Mouse (Mus musculus): Measurements from ENCODE around the gene Basp1. TPM values are rescaled to one million over a fixed set of nuclear protein-coding genes. Genes with fewer than 3 reads are reported as not detected.

The Basp1 gene
- polyA plus RNA-seq, 1 experiment from 2014 or later: 7.8 TPM

- no peak overlapping the region for H3K27ac ChIP-seq
- H3K9ac ChIP-seq: no peak overlapping the region
- peaks cover 10% of the 10 kb centered on the region; the same call in 1 of the 2 replicates for H3K27me3 ChIP-seq
- H3K4me1 ChIP-seq (replicated peaks): peaks cover 9% of the 10 kb centered on the region; the same call in 1 of the 2 replicates
- H3K4me3 ChIP-seq: no peak overlapping the region
- H3K36me3 ChIP-seq: no peaks in the 10 kb centered on the region
- no peak overlapping the region for H3K4me2 ChIP-seq
- ATAC-seq (replicated peaks; ENCODE audit: insufficient number of reproducible peaks, insufficient read depth, low FRiP score, low read depth): no peak
- H3K9me3 ChIP-seq (replicated peaks): no peaks in the 10 kb centered on the region
- WGBS: 62% methylated on average over 10 of the region's 10 CpGs
These were observed 30.6 kb upstream of the Basp1 start for GRCm38 (mm10) chr15:25444208-25444607.

- Histone ChIP-seq H3K36me3 (no peaks in the 10 kb centered on the region), H3K9me3 (replicated peaks) (no peaks in the 10 kb centered on the region), H3K27ac (no peak overlapping the region), H3K27me3 (peaks cover 10% of the 10 kb centered on the region; the same call in 1 of the 2 replicates), H3K9ac (no peak overlapping the region), H3K4me2 (no peak overlapping the region), H3K4me3 (no peak overlapping the region), H3K4me1 (replicated peaks) (peaks cover 9% of the 10 kb centered on the region; the same call in 1 of the 2 replicates)
- 81% methylated on average over 8 of the region's 8 CpGs for WGBS
- ATAC-seq (replicated peaks; ENCODE audit: insufficient number of reproducible peaks, insufficient read depth, low FRiP score, low read depth): no peak
These were observed 29.7 kb upstream of the Basp1 start for GRCm38 (mm10) chr15:25443140-25443790.

GRCm38 (mm10) chr15:25441868-25442185 lies 28.3 kb upstream of the Basp1 start:
- Histone ChIP-seq H3K36me3 (no peaks in the 10 kb centered on the region), H3K27me3 (peaks cover 10% of the 10 kb centered on the region; the same call in 1 of the 2 replicates), H3K4me3 (no peak overlapping the region), H3K9ac (no peak overlapping the region), H3K4me2 (no peak overlapping the region), H3K9me3 (replicated peaks) (no peaks in the 10 kb centered on the region), H3K4me1 (replicated peaks) (peaks cover 9% of the 10 kb centered on the region; the same call in 1 of the 2 replicates), H3K27ac (no peak overlapping the region)
- no peak for ATAC-seq (replicated peaks; ENCODE audit: insufficient number of reproducible peaks, insufficient read depth, low FRiP score, low read depth)
- 69% methylated on average over 9 of the region's 9 CpGs for WGBS

GRCm38 (mm10) chr15:25440991-25441867 lies 27.7 kb upstream of the Basp1 start:
- no peak overlapping the region for H3K27ac ChIP-seq
- peak overlapping the region; percentile 38 for H3K4me3 ChIP-seq
- no peaks in the 10 kb centered on the region for H3K36me3 ChIP-seq
- 11% methylated on average over 24 of the region's 24 CpGs for WGBS
- peak overlapping the region; percentile 65 for H3K4me2 ChIP-seq
- H3K27me3 ChIP-seq: peaks cover 10% of the 10 kb centered on the region; the same call in 1 of the 2 replicates
- ATAC-seq (replicated peaks; ENCODE audit: insufficient number of reproducible peaks, insufficient read depth, low FRiP score, low read depth): no peak
- H3K9ac ChIP-seq: no peak overlapping the region
- peaks cover 9% of the 10 kb centered on the region; the same call in 1 of the 2 replicates for H3K4me1 ChIP-seq (replicated peaks)
- H3K9me3 ChIP-seq (replicated peaks): no peaks in the 10 kb centered on the region

GRCm38 (mm10) chr15:25440317-25440716 lies 26.8 kb upstream of the Basp1 start:
- Histone ChIP-seq H3K4me1 (replicated peaks) (peaks cover 2% of the 10 kb centered on the region; the same call in 1 of the 2 replicates), H3K4me2 (no peak overlapping the region), H3K36me3 (no peaks in the 10 kb centered on the region), H3K27me3 (peaks cover 10% of the 10 kb centered on the region; the same call in 1 of the 2 replicates), H3K9ac (no peak overlapping the region), H3K27ac (no peak overlapping the region), H3K9me3 (replicated peaks) (no peaks in the 10 kb centered on the region), H3K4me3 (no peak overlapping the region)
- 80% methylated on average over 8 of the region's 8 CpGs for WGBS
- no peak for ATAC-seq (replicated peaks; ENCODE audit: insufficient number of reproducible peaks, insufficient read depth, low FRiP score, low read depth)

GRCm38 (mm10) chr15:25432341-25432740 lies 18.8 kb upstream of the Basp1 start:
- no peaks in the 10 kb centered on the region for H3K4me1 ChIP-seq (replicated peaks)
- no peaks in the 10 kb centered on the region for H3K36me3 ChIP-seq
- no peaks in the 10 kb centered on the region for H3K27me3 ChIP-seq
- no peaks in the 10 kb centered on the region for H3K9me3 ChIP-seq (replicated peaks)
- no peak overlapping the region for H3K4me3 ChIP-seq
- H3K9ac ChIP-seq: no peak overlapping the region
- H3K4me2 ChIP-seq: no peak overlapping the region
- 67% methylated on average over 1 of the region's 1 CpGs for WGBS
- ATAC-seq (replicated peaks; ENCODE audit: insufficient number of reproducible peaks, insufficient read depth, low FRiP score, low read depth): no peak
- no peak overlapping the region for H3K27ac ChIP-seq

- H3K4me2 ChIP-seq: no peak overlapping the region
- WGBS: 71% methylated on average over 3 of the region's 3 CpGs
- ATAC-seq (replicated peaks; ENCODE audit: insufficient number of reproducible peaks, insufficient read depth, low FRiP score, low read depth): no peak
These were observed 16.6 kb upstream of the Basp1 start for GRCm38 (mm10) chr15:25430167-25430566.

GRCm38 (mm10) chr15:25429007-25429406 lies 15.4 kb upstream of the Basp1 start:
- Histone ChIP-seq H3K9me3 (replicated peaks) (no peaks in the 10 kb centered on the region), H3K27me3 (no peaks in the 10 kb centered on the region), H3K4me3 (no peak overlapping the region), H3K4me2 (no peak overlapping the region), H3K27ac (no peak overlapping the region), H3K4me1 (replicated peaks) (no peaks in the 10 kb centered on the region), H3K9ac (no peak overlapping the region), H3K36me3 (no peaks in the 10 kb centered on the region)
- WGBS: 66% methylated on average over 7 of the region's 7 CpGs
- no peak for ATAC-seq (replicated peaks; ENCODE audit: insufficient number of reproducible peaks, insufficient read depth, low FRiP score, low read depth)

More at GRCm38 (mm10) chr15:25430167-25430566, 16.6 kb upstream of the Basp1 start:
- H3K36me3 ChIP-seq: no peaks in the 10 kb centered on the region
- H3K27ac ChIP-seq: no peak overlapping the region
- no peaks in the 10 kb centered on the region for H3K9me3 ChIP-seq (replicated peaks)
- H3K4me3 ChIP-seq: no peak overlapping the region
- H3K27me3 ChIP-seq: no peaks in the 10 kb centered on the region
- H3K9ac ChIP-seq: no peak overlapping the region
- no peaks in the 10 kb centered on the region for H3K4me1 ChIP-seq (replicated peaks)

- Histone ChIP-seq H3K36me3 (no peaks in the 10 kb centered on the region), H3K9me3 (replicated peaks) (no peaks in the 10 kb centered on the region), H3K4me1 (replicated peaks) (no peaks in the 10 kb centered on the region), H3K9ac (no peak overlapping the region), H3K27me3 (no peaks in the 10 kb centered on the region), H3K4me3 (no peak overlapping the region), H3K4me2 (no peak overlapping the region), H3K27ac (no peak overlapping the region)
- ATAC-seq (replicated peaks; ENCODE audit: insufficient number of reproducible peaks, insufficient read depth, low FRiP score, low read depth): no peak
- 40% methylated on average over 7 of the region's 7 CpGs for WGBS
These were observed 15.0 kb upstream of the Basp1 start for GRCm38 (mm10) chr15:25428551-25428950.

- no peak overlapping the region for H3K4me2 ChIP-seq
- H3K9me3 ChIP-seq (replicated peaks): no peaks in the 10 kb centered on the region
- H3K27me3 ChIP-seq: 0 out of 2 replicates have a peak, but pooled peaks cover 3% of the 10 kb centered on the region
- no peak overlapping the region for H3K27ac ChIP-seq
- H3K4me3 ChIP-seq: no peak overlapping the region
- WGBS: 73% methylated on average over 9 of the region's 9 CpGs
- ATAC-seq (replicated peaks; ENCODE audit: insufficient number of reproducible peaks, insufficient read depth, low FRiP score, low read depth): no peak
- no peaks in the 10 kb centered on the region for H3K36me3 ChIP-seq
- H3K9ac ChIP-seq: no peak overlapping the region
- H3K4me1 ChIP-seq (replicated peaks): no peaks in the 10 kb centered on the region
These were observed 6.7 kb upstream of the Basp1 start for GRCm38 (mm10) chr15:25420266-25420665.

- WGBS: 74% methylated on average over 6 of the region's 6 CpGs
- peaks cover 6% of the 10 kb centered on the region; the same call in 1 of the 2 replicates for H3K27me3 ChIP-seq
- no peak overlapping the region for H3K9ac ChIP-seq
- H3K4me2 ChIP-seq: no peak overlapping the region
- no peaks in the 10 kb centered on the region for H3K9me3 ChIP-seq (replicated peaks)
- H3K4me1 ChIP-seq (replicated peaks): peaks cover 13% of the 10 kb centered on the region
- no peaks in the 10 kb centered on the region for H3K36me3 ChIP-seq
- no peak overlapping the region for H3K4me3 ChIP-seq
- no peak overlapping the region for H3K27ac ChIP-seq
- ATAC-seq (replicated peaks; ENCODE audit: insufficient number of reproducible peaks, insufficient read depth, low FRiP score, low read depth): no peak
These were observed 2.8 kb upstream of the Basp1 start for GRCm38 (mm10) chr15:25416367-25416766.

All from heart, embryonic 15.5 days (tissue).